Mouse (Mus musculus) brain, embryonic 14.5 days (tissue): ENCODE results near the gene Nampt. TPM values are rescaled to one million over a fixed set of nuclear protein-coding genes. Genes with fewer than 3 reads are reported as not detected.
"Not testable (repeated sequence)": the region's sequence is repeated elsewhere in the genome, so short reads cannot be mapped to it uniquely, and the experiment has no call there.

Experiments
- DNase-seq: peaks from one replicate; pipeline ENCODE4 v3.0.0-alpha.2; 2011; ENCODE audit warnings: low read depth
- CTCF ChIP-seq: fragments of 200-500 bp; IDR thresholded peaks from 2 replicates; pipeline ENCODE4 v1.5.1; 2012; ENCODE audit warnings: inconsistent platforms, mild to moderate bottlenecking, moderate library complexity, borderline replicate concordance; ENCODE audit not compliant: insufficient read depth, insufficient read length; ENCODE audit errors: extremely low read depth
- POLR2A ChIP-seq: fragments of 200-500 bp; IDR thresholded peaks from 2 replicates; pipeline ENCODE4 v1.6.1; 2012; ENCODE audit warnings: mild to moderate bottlenecking, inconsistent platforms, borderline replicate concordance; ENCODE audit not compliant: poor library complexity, insufficient read depth, insufficient read length, severe bottlenecking; ENCODE audit errors: extremely low read depth
- polyA plus RNA-seq: library from polyadenylated mRNA; depleted of rRNA; stranded (reverse); fragments of >200 nt; gene quantifications from 2 replicates; pipeline ENCODE4 v1.2.3, GENCODE M21; 2012; rRNA removed

Nampt gene
- polyA plus RNA-seq, 1 experiment = 28.4 TPM

DNA sequence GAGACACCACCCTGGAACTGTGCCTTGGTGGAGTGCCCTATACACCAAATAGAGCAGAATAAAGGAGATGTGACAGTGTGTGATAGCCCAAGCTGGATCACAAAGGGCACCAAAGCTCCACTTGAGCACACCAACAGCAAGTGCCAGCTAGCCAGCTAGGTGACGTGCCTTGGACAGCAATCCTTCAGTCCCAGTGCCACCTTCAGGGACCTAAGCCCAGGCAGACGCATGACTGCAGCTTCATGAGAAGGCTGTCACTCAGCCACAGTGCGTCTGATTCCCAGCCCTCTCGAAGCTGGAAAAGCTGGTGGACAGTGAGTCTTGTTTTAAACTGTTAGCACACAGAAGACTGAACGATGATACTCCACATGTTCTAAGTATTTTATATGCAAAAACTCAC, 70.5 kb downstream of the Nampt start:
- no peak for TF ChIP-seq CTCF
- no peak for TF ChIP-seq POLR2A
- DNase-seq = no peak

DNA sequence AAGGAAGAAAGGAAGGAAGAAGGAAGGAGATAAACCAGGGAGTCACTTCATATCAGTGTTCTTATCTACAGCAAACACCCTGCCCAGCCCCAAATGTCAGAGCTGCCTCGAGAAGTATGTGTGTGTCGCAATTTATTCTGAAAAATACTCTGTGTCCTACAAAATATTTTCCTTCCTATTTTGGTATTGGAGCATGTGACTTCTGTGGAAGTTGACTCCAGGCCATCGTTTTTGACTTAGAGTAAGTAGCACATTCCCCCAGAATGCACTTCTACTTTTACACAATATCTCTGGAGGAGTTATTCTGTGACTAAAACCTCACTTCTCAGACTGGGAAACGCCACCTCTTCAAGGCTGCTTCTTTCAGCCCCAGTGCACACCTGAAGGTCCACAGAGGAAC, 71.1 kb downstream of the Nampt start:
- TF ChIP-seq CTCF (no peak), POLR2A (no peak)
- DNase-seq = no peak

DNA sequence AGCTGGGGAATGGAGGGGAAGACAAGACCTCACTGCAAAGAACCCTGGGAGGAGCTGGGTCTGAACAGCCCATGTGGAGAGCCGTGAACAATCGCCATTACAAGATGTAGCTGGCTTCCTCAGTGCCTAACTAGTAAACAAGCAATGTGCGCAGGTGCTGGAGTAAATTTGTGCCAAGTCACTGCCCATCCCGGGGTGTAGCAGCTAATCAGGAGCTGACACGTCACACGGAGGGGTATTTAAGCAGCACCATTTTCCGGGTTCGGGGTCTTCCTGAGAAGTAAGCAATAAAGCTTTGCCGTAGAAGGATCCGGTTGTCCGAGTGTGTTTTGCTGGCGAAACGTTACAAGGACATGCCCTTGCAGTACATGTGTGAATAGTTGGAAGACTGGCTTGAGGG, 71.9 kb downstream of the Nampt start:
- not testable (repeated sequence) for DNase-seq

DNA sequence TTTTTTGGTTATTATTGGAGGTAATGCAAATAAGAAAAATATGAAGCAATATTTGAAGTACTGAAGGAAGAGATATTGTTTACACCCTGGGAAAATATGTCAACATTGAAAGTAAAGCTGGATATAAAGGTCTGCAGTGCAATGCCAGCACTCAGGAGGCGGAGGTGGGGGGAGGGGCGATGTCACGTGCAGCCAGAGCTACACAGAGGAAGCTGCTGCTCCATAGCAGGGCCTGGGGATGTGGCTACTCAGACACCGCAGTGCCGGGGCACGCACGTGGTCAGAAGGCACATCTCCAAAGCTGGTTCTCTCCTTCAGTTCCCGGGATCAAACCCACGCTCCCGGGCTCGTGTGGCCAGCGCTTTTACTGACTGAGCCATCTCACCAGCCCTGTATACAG, 73.9 kb downstream of the Nampt start:
- TF ChIP-seq CTCF (no peak), POLR2A (no peak)
- DNase-seq = peak; percentile 41

- DNase-seq = no peak
- TF ChIP-seq POLR2A = no peak
- TF ChIP-seq CTCF = no peak
Measured at GRCm38 (mm10) chr12:32895806-32896205, 76.5 kb downstream of the Nampt start.

DNA sequence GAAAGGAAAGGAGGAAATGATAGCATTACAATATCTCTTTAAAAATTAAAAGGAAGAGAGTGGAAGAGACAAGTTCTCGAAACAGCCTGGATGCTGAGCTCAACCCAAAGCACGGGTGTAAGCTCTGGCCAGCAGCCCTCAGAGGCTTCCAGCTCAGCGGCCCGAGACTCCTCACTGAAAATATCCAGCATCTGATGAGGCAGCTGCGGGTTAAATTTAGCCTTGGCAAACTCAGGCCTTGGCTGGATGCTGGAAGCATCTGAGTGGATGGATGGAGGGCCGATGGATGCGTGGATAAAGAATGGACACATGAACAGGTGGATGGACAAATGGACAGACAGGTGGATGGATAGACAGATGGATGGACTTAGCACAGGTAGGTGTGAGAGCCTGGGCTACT, 77.2 kb downstream of the Nampt start:
- DNase-seq = no peak
- TF ChIP-seq POLR2A (no peak), CTCF (no peak)

DNA sequence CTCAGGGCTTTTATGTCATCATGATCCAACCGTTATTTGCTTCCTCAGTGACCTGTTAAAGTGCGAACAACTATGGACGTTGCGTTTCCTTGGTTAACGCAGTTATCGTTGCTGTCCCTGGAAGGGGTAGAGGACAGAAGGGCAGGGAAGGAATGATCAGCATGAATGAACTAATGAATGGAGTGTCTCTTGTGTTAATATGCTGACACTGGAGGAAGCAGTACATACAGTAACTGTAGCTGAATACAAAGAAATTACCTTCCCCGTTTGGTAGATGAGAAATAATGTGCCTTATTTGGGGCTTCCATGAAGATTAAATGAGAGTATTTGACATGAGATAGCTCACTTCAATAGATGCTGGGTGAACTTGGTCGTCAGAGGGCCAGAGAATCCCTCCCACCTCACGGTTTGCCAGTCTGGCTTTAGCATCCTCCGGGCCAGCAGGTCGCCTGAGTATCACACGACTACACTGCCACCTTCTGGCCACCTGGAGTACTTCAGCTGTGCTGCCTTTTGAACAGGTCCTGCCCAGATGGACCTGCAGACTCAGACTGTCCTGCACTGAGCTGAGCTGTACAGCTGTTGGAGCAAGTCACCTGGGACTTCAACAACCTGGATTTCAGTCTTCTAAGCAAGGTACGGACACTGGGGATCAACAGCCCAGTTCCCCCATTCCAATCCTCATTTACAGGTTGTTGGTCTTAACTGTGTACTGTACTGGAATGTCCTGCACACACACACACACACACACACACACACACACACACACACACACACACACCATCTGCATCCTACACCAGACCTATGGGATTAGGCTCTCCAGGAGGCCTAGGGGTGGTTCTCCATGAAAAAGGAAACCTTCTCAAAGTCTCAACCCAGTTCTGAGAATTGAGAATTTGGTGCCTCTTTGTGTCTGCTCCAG, 78.1 kb downstream of the Nampt start:
- TF ChIP-seq CTCF (peak; percentile 98), POLR2A (no peak)

DNA sequence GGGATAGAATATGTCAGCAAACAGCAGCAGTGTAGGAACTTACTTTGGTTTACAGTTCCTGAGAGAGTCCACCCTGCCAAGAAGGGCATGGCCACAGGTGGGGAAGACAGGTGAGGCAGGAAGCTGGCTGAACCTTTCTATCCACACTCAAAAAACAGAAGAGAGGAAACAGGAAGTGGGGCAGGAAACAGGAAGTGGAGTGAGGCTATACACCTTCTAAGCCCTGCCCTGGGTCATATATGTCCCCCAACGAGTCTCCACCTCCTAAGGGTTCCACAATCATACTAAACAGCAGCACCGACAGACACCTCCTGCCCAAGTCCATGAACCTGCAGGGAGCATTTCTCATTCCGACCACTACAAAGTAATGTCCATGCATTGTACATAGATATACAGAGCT, 81.7 kb downstream of the Nampt start:
- TF ChIP-seq POLR2A (no peak), CTCF (no peak)
- no peak for DNase-seq

More for the DNA sequence above, 78.1 kb downstream of the Nampt start:
- peak; percentile 89 for DNase-seq

Other genes with a start within 250 kb of the Nampt start
- gene Sypl, start 134.3 kb downstream of the Nampt start, polyA plus RNA-seq = 27.7 and 28.9 TPM in 2 replicates